Mouse (Mus musculus): ENCODE measurements around the gene Add1. TPM values are rescaled to one million over a fixed set of nuclear protein-coding genes. Genes with fewer than 3 reads are reported as not detected.

The Add1 gene
- total and polyA plus RNA-seq, 2 experiments from 2014 or later, result 166 to 301 TPM

DNA sequence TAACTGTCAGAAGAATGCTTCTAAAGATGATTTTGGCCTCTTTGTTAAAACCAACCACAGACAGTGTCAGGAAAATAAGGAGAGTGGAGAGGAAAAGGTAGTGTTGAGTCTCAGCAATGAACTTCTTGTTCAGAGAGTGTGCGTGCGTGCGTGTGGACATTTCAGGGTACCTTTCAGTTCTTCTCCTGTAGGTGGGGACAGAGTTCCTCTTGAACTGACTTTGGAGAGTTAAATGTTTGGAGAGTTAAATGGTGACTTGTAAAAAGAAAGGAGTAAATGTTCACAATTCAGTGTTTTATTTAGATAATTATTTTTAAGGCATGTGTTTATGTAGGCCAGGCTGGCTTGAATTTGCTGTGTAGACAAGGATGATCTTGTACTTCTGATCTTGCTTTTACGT, 96.8 kb downstream of the Add1 start:
- Histone ChIP-seq H3K36me3 (ENCODE audit: insufficient read depth, low read length) (no peaks in the 10 kb centered on the region), H3K9ac (replicated peaks; ENCODE audit: low read length, poor library complexity, severe bottlenecking) (no peak overlapping the region), H3K9me3 (ENCODE audit: low read length) (no peaks in the 10 kb centered on the region), H3K27ac (ENCODE audit: low read depth, low read length) (no peak overlapping the region), H3K4me3 (ENCODE audit: low read depth, low read length) (no peak overlapping the region), H3K4me1 (ENCODE audit: insufficient read depth, low read length) (no peaks in the 10 kb centered on the region), H3K4me2 (ENCODE audit: low read depth, low read length, poor library complexity, severe bottlenecking) (no peak overlapping the region), H3K27me3 (ENCODE audit: insufficient read depth, low read length) (no peaks in the 10 kb centered on the region)
- ATAC-seq (ENCODE audit: low FRiP score), result no peak
- 75% methylated on average over 4 of the region's 4 CpGs for WGBS
- TF ChIP-seq CTCF (IDR thresholded peaks at IDR 0.05), result peak; percentile 63
- DNase-seq (ENCODE audit: low spot score), result peak; percentile 15

Small RNA genes within 50 kb of the gene (microRNA-seq; reads per million reads assigned to microRNA genes)
- gene Mir7036b (ENCODE audit: borderline number of aligned reads), result not detected

Other genes starting within 250 kb of the Add1 start
- 95.2 and 129 TPM in 2 replicates for gene Rnf4, start 237.4 kb upstream of the Add1 start, total RNA-seq (2014; rRNA removed)
- gene Rnf4, start 237.4 kb upstream of the Add1 start, polyA plus RNA-seq (2015; fragmentation: Nextera tagmentation; extraction: Ambion mirVana), result 124 TPM in 2 replicates
- gene Fam193a, start 203.7 kb upstream of the Add1 start, total RNA-seq (2014; rRNA removed), result 53.3 and 54.5 TPM in 2 replicates
- gene Fam193a, start 203.7 kb upstream of the Add1 start, polyA plus RNA-seq (2015; fragmentation: Nextera tagmentation; extraction: Ambion mirVana), result 9.6 and 12.4 TPM in 2 replicates
- gene Tnip2, start 59.7 kb upstream of the Add1 start, total RNA-seq (2014; rRNA removed), result 10.3 and 12.8 TPM in 2 replicates
- gene Tnip2, start 59.7 kb upstream of the Add1 start, polyA plus RNA-seq (2015; fragmentation: Nextera tagmentation; extraction: Ambion mirVana), result 12.6 and 13.6 TPM in 2 replicates
- gene Sh3bp2, start 47.8 kb upstream of the Add1 start, total RNA-seq (2014; rRNA removed), result 35.5 and 44.1 TPM in 2 replicates
- gene Sh3bp2, start 47.8 kb upstream of the Add1 start, polyA plus RNA-seq (2015; fragmentation: Nextera tagmentation; extraction: Ambion mirVana), result 17.6 and 20.3 TPM in 2 replicates
- 90.9 and 101 TPM in 2 replicates for gene Mfsd10, start 63.5 kb downstream of the Add1 start, total RNA-seq (2014; rRNA removed)
- gene Mfsd10, start 63.5 kb downstream of the Add1 start, polyA plus RNA-seq (2015; fragmentation: Nextera tagmentation; extraction: Ambion mirVana), result 95.7 and 107 TPM in 2 replicates
- 9.9 and 17.8 TPM in 2 replicates for gene Nop14, start 86.5 kb downstream of the Add1 start, total RNA-seq (2014; rRNA removed)
- 19.4 and 22.1 TPM in 2 replicates for gene Nop14, start 86.5 kb downstream of the Add1 start, polyA plus RNA-seq (2015; fragmentation: Nextera tagmentation; extraction: Ambion mirVana)
- gene Grk4, start 86.7 kb downstream of the Add1 start, total RNA-seq (2014; rRNA removed), result 3.0 and 4.2 TPM in 2 replicates
- gene Grk4, start 86.7 kb downstream of the Add1 start, polyA plus RNA-seq (2015; fragmentation: Nextera tagmentation; extraction: Ambion mirVana), result 4.2 and 4.8 TPM in 2 replicates
- 39.9 and 43.6 TPM in 2 replicates for gene Htt, start 188.1 kb downstream of the Add1 start, total RNA-seq (2014; rRNA removed)
- gene Htt, start 188.1 kb downstream of the Add1 start, polyA plus RNA-seq (2015; fragmentation: Nextera tagmentation; extraction: Ambion mirVana), result 6.0 and 7.4 TPM in 2 replicates

All from midbrain, postnatal 0 days (tissue).